Mouse (Mus musculus) heart, postnatal 0 days (tissue): ENCODE data around the gene Hpd.

Experiments used
- CTCF ChIP-seq: IDR thresholded peaks from 2 replicates; pipeline ENCODE4 v1.5.1; 2016; ENCODE audit warnings: antibody characterized with exemption, control low read depth, low read depth
- EP300 ChIP-seq: IDR thresholded peaks from 2 replicates; pipeline ENCODE4 v1.6.1; 2016; ENCODE audit warnings: antibody characterized with exemption, low read depth

DNA sequence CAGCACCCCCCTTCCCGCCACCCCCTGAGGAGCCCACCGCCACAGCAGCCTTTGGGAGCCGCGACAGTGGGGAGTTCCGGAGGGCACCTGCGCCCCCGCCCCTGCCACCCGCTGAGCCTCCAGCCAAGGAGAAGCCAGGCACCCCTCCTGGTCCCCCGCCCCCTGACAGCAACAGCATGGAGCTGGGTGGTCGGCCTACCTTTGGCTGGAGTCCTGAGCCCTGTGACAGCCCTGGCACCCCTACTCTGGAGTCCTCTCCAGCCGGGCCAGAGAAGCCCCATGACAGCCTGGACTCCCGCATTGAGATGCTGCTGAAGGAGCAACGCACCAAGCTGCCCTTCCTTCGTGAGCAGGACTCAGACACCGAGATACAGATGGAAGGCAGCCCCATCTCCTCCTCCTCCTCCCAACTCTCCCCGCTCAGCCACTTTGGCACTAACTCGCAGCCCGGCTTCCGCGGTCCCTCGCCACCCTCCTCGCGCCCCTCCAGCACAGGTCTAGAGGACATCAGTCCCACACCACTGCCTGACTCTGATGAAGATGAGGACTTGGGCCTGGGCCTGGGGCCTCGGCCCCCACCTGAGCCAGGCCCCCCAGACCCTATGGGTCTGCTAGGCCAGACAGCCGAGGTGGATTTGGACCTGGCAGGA is 34.3 kb downstream of the Hpd start:
- no peak for TF ChIP-seq CTCF
- no peak for TF ChIP-seq EP300
